Mouse (Mus musculus) frontal cortex, postnatal 10 days (tissue): Measurements from ENCODE around the gene Tesk1.

Experiments used
- DNase-seq, 2 experiments: peaks; one replicate each; pipeline ENCODE4 v3.0.0; 2022; ENCODE audit warnings: low spot score in 2 of 2, mixed read lengths in 1 of 2

Gene Tesk1

GRCm38 (mm10) chr4:43419801-43420281 is 21.9 kb upstream of the Tesk1 start:
- DNase-seq, result no peak

DNA sequence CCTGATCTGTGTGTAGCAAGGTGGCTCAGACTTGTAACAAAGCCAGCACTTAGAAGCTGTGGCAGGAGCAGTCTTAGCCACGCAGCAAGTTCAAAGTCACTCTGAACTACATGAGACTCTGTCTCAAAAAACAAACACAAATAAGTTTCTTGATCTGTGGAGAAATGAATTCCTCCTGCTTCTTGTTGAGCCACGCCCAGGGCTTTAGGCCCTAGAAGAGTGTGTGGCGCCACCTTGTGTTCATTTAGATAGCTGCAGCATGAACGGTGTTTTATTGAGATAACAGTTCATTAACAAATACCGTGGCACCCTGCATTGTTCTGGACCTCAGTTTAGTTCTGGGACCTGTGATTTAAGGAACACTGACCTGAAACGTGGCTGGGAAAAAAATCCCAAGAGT is 21.4 kb upstream of the Tesk1 start:
- DNase-seq, result peak in 1 of 2 experiments; percentile 63

DNA sequence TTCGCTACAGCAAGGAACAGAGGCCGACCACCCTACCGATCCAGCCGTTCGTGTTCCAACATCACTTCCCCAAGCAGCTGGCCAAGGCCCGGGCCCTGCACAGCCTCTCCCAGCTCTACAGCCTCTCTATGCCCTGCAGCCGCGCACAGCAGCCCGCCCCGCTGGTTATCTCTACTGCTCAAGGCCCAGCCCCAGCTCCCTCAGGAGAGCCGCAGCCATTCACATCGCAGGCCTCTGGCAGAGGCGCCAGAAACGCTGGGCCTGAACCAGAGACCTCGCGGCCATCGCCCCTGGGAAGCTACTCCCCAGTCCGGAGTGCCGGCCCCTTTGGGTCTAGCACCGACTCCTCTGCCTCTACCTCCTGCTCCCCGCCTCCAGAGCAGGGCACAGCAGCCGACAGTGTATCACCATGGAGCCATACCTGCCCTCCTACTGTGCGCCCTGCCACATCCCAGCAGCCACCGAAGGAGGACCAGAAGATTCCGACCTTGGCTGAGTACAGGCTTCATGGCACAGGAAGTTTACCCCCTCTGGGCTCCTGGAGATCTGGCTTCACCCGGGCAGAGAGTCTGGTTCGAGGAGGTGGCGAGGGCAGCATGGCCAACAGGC is 20.0 kb upstream of the Tesk1 start:
- no peak for DNase-seq

DNA sequence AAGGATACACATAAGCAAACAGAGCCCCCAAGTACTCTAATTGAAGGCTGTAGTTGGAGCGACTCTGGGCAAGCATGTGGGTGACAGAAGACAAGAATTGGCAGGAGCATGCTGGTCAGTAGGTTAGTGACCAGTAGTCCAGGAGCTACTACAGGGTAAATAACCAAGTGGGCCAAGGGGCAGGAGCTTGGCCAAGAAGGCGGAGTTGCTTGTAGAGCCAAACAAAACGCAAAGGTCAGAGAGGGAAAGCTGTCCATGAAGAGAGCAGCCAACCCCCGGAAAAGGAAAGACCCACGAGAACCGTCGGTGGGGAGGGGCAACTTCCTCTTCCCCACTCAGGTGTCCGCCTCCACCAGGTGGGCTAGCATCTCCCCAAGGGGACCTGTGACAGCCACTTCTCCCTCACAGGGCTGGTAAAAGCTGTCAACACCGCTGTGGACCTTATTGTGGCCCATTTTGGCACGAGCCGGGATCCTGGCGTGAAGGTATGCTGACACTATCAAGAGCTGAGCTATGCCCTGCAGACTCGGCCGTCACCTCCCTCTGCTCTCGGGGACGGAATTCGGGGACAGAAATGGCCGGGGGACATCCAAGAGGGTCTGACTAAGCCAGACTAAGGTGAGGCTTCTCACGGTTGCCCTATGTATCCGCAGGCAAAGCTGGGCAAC is 18.3 kb upstream of the Tesk1 start:
- no peak for DNase-seq

GRCm38 (mm10) chr4:43424072-43424471 is 17.7 kb upstream of the Tesk1 start:
- DNase-seq, result no peak

- no peak for DNase-seq
These were observed 16.5 kb upstream of the Tesk1 start for GRCm38 (mm10) chr4:43425197-43425596.

- no peak for DNase-seq
These were observed 15.9 kb upstream of the Tesk1 start for GRCm38 (mm10) chr4:43425648-43426380.

- no peak for DNase-seq
These were observed 15.3 kb upstream of the Tesk1 start for GRCm38 (mm10) chr4:43426487-43426886.

DNA sequence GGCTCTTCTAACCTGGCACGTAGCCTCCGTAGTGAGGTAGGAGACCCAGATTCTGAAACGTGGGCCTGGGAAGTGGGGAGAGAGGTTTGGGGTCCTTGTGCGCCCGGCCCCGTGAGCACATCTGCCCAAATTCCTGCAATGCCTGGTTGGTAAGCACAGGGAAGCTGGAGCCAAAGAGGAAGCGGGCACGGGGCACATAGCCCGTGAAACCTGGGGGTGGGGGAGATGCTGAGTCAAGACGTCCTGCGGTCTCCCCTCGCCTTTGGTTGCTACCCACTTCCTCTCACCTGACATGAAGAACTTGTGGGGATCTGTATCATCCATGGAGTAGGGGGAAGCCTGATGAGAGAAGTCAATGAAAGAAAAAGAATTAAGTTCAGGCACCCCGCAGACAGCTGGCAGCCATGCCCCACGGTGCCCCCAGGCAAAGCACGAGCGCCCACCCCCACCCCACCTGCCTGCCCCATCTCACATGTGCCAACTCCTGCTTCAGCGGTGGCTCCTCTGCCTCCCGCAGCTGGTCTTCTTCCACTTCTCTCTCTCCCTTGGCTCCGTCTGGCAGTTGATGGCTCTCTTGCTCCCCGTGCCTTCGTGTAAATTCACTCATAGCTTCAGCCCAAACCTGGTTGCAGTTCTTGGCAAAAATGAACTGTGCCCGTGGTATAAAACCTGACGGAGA is 14.1 kb upstream of the Tesk1 start:
- no peak for DNase-seq

DNA sequence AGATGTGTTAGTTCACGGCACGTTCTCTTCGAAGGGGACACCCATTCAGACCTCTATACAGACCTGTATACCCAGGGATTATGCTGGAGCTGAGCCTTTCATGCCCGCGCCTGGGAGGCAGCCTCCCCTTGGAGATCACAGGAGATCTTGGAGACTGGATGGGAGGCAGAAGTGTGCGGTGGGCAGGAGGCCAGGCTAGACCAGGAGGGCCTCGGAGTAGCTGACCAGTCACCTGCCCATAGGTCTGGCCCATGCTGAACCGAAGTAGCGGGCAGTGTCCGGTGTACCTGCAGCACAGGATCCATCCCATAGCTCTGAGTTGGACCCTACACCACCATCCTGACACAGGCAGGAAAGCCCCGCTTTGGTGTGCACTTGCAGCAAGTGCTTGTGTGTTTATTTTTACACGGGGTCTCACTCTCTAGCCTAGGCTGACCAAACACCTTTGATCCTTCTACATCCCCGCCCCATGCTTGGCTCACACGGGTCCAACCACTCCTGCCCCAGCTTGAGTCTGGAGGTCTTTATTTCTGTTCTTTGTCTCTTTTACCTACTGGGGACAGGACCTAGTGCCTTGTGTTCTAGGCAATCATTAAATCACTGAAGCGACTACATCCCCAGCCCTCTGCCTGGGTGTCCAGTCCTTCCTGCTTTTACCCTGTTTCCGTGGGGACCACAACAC is 13.4 kb upstream of the Tesk1 start:
- no peak for DNase-seq

DNA sequence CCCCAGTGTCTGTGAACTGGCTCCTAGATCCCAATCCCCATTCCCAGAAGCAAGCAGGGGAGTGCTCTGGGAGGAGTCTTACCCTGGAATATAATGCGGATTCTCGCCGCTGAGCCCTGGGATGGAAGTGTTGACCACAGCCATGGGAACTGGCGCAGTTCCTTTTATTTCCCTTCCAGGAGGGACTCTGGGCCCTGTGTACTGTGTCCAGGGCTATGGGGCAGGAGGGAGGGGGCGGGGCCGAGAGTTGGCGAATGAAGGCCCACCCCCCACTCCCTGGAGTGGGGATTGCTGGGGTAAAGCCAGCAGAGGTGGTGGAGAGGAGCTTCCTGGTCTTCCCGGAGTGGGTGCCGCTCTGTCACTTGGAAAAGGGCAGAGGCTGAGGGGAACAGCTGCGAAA is 12.8 kb upstream of the Tesk1 start, which contains the start of gene Fam166b:
Gene Fam166b (minus strand): TSS at position 189 of the 400 bp plus-strand sequence.
- DNase-seq, result no peak

DNA sequence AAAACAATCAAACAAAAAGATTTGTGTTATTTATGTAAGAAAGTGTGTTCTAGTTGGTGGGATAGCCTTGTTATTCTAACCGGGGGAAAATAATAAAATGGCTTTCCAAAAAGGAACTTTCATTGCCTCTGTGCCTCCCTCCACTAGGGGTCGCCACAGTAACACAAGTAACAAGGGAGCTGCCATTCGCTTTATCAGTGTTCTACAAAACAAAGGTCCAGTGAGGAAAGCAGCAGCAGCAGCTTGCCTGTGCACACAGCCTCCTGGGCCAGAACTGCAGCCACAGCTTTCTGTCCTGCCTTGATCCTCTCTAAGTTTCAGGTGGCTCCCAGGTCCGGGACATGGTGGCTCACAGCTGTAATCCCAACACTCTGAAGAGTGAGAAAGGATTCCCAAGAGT is 10.0 kb upstream of the Tesk1 start:
- DNase-seq, result peak; percentile 63 to 71

GRCm38 (mm10) chr4:43432832-43433231 is 8.9 kb upstream of the Tesk1 start:
- no peak for DNase-seq

DNA sequence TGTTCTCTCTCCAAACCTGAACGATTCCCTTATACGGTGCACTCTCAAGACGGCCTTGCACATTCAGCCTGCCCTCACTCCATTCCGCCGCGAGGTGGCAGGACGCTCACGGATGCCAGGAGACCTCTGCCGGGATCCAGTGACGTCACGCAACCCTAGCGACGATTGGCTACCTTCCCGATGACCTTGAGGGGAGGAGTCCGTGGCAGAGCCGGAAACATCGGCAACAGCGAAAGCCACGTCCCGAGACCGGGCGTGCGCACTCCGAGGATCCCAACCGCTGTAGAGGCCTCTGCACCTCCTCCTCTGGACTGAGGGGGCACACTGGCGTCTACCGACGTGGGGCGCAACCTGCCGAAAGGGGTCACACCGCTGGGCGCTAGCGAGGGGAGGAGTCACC is 305 bp downstream of the Tesk1 start:
- DNase-seq, result peak; percentile 97 to 100

GRCm38 (mm10) chr4:43442456-43443361 is 970 bp downstream of the Tesk1 start:
- DNase-seq, result peak in 1 of 2 experiments; percentile 68

DNA sequence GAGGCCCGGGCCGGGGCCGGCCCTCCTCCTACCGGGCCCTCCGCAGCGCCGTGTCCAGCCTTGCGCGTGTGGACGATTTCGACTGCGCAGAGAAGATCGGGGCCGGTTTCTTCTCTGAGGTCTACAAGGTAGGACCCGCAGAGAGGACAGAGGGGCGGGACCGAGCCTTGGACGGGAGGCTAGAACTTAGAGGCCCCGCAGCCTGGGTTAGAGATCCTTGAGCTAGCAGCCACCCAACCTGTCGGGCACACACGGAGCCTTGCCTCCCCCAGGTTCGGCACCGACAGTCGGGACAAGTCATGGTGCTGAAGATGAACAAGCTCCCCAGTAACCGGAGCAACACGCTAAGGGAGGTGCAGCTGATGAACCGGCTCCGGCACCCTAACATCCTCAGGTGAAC is 1.8 kb downstream of the Tesk1 start:
- no peak for DNase-seq

DNA sequence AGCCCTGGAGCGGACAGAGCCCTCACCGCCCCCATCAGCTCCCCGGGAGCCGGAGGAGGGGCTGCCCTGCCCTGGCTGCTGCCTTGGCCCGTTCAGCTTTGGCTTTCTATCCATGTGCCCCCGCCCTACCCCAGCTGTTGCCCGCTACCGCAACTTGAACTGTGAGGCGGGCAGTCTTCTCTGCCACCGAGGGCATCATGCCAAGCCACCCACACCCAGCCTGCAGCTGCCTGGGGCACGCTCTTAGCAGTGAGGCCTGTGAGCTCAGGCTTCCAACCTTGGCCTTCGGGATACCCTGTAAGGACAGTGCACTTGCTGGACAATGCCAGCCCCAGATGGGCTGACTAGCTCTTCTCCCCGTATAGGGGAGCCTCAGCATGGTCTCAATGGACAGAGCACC is 5.5 kb downstream of the Tesk1 start:
- DNase-seq, result no peak

DNA sequence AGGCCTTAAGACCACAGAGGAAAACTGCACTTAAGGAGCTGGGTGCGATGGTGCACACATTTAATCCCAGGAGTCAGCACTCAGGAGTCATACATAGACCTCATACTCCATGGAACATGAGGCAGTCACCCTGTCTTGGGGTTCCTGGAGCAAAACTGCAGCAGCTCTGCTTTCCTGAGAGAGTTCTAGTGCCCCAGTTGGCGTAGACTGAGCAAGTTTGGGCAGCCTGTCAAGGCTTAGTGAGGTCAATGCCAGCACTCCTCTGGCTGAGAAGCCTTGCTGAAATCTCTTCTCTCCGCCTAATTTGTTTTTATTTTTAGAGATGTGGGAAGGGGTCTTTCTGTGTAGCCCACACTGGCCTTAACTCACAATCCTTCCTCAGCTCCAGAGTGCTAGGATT is 6.8 kb downstream of the Tesk1 start:
- DNase-seq, result no peak

DNA sequence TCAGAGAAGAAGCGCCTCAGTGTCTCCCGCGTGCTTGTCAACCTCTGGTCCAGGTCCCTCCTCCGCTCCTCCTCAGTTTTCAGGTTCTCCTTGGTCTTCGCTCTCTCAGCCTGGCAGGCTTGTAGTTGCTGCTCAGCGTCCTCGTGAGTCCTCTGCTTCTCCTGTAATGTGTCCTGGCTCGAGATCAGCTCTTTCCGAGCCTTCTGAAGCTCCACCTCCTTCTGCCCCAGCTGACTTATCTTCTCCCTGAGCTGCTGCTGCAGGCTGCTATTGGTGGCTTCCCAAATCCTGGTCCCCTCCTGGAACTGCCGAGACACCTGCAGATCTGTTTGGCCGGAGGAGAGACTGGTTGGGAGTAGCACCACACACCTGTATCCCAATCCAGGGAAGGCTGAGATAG is 10.6 kb downstream of the Tesk1 start:
- DNase-seq, result no peak

- no peak for DNase-seq
These were observed 11.7 kb downstream of the Tesk1 start for GRCm38 (mm10) chr4:43453413-43453812.
